Comparison of ENCODE assay signal across 8 mouse cellular contexts in the genomic region with DNA sequence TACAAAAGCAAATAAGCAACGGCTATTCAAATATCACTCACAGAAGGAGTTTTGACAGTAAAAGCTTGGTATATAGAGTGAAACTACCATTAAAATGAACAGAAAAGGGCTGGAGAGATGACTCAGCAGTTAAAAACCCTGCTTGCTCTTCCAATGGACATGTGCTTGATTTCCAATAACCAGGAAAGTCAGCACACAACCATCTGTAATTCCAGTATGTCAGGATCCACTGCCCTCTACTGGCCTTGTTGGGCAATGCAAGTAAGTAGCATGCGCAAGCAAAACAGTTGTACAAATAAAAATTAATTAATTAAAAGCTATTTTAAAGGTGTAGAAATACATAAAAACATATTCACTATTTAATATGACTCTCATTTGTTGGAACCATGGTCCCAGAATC. TPM values are rescaled to one million over a fixed set of nuclear protein-coding genes. Genes with fewer than 3 reads are reported as not detected.
DNase-seq lines count a peak whose midpoint lies in the region; TF ChIP-seq lines count a peak whose summit lies in the region.

No protein-coding gene starts in this region.

- no peaks in the 10 kb centered on the region for H3K9me3 ChIP-seq in heart, embryonic 10.5 days

- H3K4me1 ChIP-seq in heart, embryonic 10.5 days, result peaks cover 7% of the 10 kb centered on the region; the same call in 1 of the 2 replicates
- no peaks in the 10 kb centered on the region for H3K4me1 ChIP-seq in cortical plate, adult 2 months (ENCODE audit: control insufficient read depth, insufficient read depth, low read length)

- peak; percentile 86 for DNase-seq in heart, adult 11 months
- DNase-seq in heart, embryonic 10.5 days (ENCODE audit: low spot score), result no peak
- peak; percentile 18 to 34 for DNase-seq in urinary bladder, adult 18-20 months (ENCODE audit: low spot score in 2 of 2)
- no peak for DNase-seq in urinary bladder, postnatal 10 days (ENCODE audit: low spot score)
- DNase-seq in kidney, postnatal 14 days, result peak; percentile 60
- DNase-seq in lung, adult 18-20 months, result peak; percentile 26 to 40
- no peak for DNase-seq in spleen, postnatal 36 days (ENCODE audit: low spot score in 2 of 2)

- TF ChIP-seq POLR2A in cortical plate, adult 2 months (IDR thresholded peaks at IDR 0.05; ENCODE audit: extremely low read depth, insufficient read depth, low read length), result no peak

- peak; percentile 81 for TF ChIP-seq CTCF in cortical plate, adult 2 months (IDR thresholded peaks at IDR 0.05; ENCODE audit: extremely low read depth, insufficient read depth, low read length)

- no peak overlapping the region for H3K4me3 ChIP-seq in heart, embryonic 10.5 days
- no peak overlapping the region for H3K4me3 ChIP-seq in cortical plate, adult 2 months (ENCODE audit: insufficient read depth, low read length)

- no peak overlapping the region for H3K27ac ChIP-seq in heart, embryonic 10.5 days
- no peak overlapping the region for H3K27ac ChIP-seq in cortical plate, adult 2 months (ENCODE audit: insufficient read depth, low read length)

- no peaks in the 10 kb centered on the region for H3K36me3 ChIP-seq in heart, embryonic 10.5 days

- WGBS in heart, embryonic 10.5 days, result 64% methylated on average over 2 of the region's 2 CpGs

- no peaks in the 10 kb centered on the region for H3K27me3 ChIP-seq in heart, embryonic 10.5 days (ENCODE audit: insufficient read depth, poor library complexity, severe bottlenecking)

RNA-seq across cellular contexts. Expression of gene Armh4, which starts 2.6 kb away (rescaled TPM):
- polyA plus RNA-seq in heart, embryonic 10.5 days (2016; fragmentation: Nextera tagmentation; extraction: Ambion mirVana), result 107 and 165 TPM in 2 replicates
- 12.8 and 13.2 TPM in 2 replicates for polyA plus RNA-seq in cortical plate, adult 2 months (2012; rRNA removed)

Comparison
In these comparisons a context has a peak if more than half of its experiments do, and no peak if none do; other contexts are left out.
1. DNase-seq: peak in heart, adult 11 months (single experiment), urinary bladder, adult 18-20 months (2 of 2), kidney, postnatal 14 days (single experiment) and lung, adult 18-20 months (2 of 2); none in heart, embryonic 10.5 days (single experiment), urinary bladder, postnatal 10 days (single experiment) and spleen, postnatal 36 days (0 of 2).